Mouse (Mus musculus) intestine, postnatal 0 days (tissue): Measurements from ENCODE around the gene Dcp1b. TPM values are rescaled to one million over a fixed set of nuclear protein-coding genes. Genes with fewer than 3 reads are reported as not detected.

ENCODE experiments used
- ATAC-seq: fragments of 200-750 bp; cut with Nextera tagmentation; 2 replicates; pipeline ENCODE4 v1.8.0; 2017; ENCODE audit warnings: mild to moderate bottlenecking, moderate TSS enrichment, moderate library complexity
- H3K27ac ChIP-seq: fragments of 300-500 bp; sonication (generic); 2 replicates; pipeline ENCODE4 v1.5.1; 2014; ENCODE audit warnings: mild to moderate bottlenecking, low read depth, low read length, moderate library complexity
- H3K27me3 ChIP-seq: fragments of 300-500 bp; sonication (generic); replicated peaks from 2 replicates; pipeline ENCODE4 v1.6.1; 2014; ENCODE audit warnings: low read length, mixed read lengths; ENCODE audit not compliant: control insufficient read depth, insufficient read depth
- H3K36me3 ChIP-seq: fragments of 300-500 bp; sonication (generic); 2 replicates; pipeline ENCODE4 v1.6.1; 2014; ENCODE audit warnings: mild to moderate bottlenecking, moderate library complexity; ENCODE audit not compliant: control insufficient read depth, insufficient read depth
- H3K4me1 ChIP-seq: fragments of 300-500 bp; sonication (generic); replicated peaks from 2 replicates; pipeline ENCODE4 v1.6.1; 2014; ENCODE audit warnings: antibody characterized with exemption, low read length, mixed read lengths; ENCODE audit not compliant: control insufficient read depth, insufficient read depth
- H3K4me2 ChIP-seq: fragments of 300-500 bp; sonication (generic); replicated peaks from 2 replicates; pipeline ENCODE4 v1.6.1; 2014; ENCODE audit warnings: low read depth, mild to moderate bottlenecking, moderate library complexity
- H3K4me3 ChIP-seq: fragments of 300-500 bp; sonication (generic); 2 replicates; pipeline ENCODE4 v1.5.1; 2014; ENCODE audit warnings: low read depth, low read length
- H3K9ac ChIP-seq: fragments of 300-500 bp; sonication (generic); 2 replicates; pipeline ENCODE4 v1.6.1; 2014; ENCODE audit warnings: mild to moderate bottlenecking, low read depth, low read length
- H3K9me3 ChIP-seq: fragments of 300-500 bp; sonication (generic); 2 replicates; pipeline ENCODE4 v1.6.1; 2016; ENCODE audit warnings: mixed run types; ENCODE audit not compliant: control insufficient read depth
- CTCF ChIP-seq: sonication (generic); IDR thresholded peaks from 2 replicates; pipeline ENCODE4 v1.5.1; 2016; ENCODE audit warnings: low read depth, mild to moderate bottlenecking, control low read depth, antibody characterized with exemption, moderate library complexity
- WGBS: fragments of 180-500 bp; shearing (Covaris S2); extraction: QIAGEN DNeasy Blood & Tissue Kit; methylation state at CpG from one replicate; pipeline ENCODE4 v1.1.7; 2014; 5-methylcytosine and 5-hydroxymethylcytosine counted together
- polyA plus RNA-seq: library from polyadenylated mRNA; unstranded; fragments of >200 nt; fragmentation: Nextera tagmentation; extraction: Ambion mirVana; gene quantifications from 2 replicates; pipeline ENCODE4 v1.2.1, GENCODE M21; 2015

The Dcp1b gene
- polyA plus RNA-seq, 1 experiment from 2014 or later: 4.9 TPM

DNA sequence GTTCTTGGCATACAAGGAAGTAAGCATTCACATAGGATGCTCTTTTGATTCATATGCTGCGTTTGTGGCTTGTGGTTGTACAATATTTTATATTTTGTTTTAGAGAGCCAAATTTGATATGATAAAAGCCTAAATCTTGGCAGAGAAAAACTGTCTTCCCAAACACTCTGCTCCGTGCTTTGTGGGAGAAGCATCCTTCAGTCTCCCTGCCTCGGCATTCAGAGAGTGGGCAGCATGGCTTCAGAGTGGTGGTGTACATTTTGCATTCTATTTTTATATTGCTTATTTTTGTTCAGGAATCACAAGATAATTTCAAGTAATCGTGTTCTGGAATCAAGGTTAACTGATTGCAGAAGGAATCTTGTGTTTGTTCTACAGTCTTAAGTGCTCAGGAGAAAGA is 16.4 kb downstream of the Dcp1b start:
- H3K4me1 ChIP-seq: no peaks in the 10 kb centered on the region; the same call in 1 of the 2 replicates
- no peak overlapping the region for H3K27ac ChIP-seq
- no peak overlapping the region for H3K4me2 ChIP-seq
- H3K9ac ChIP-seq: no peak overlapping the region
- no peak for ATAC-seq
- H3K36me3 ChIP-seq: peaks cover 19% of the 10 kb centered on the region
- no peak for TF ChIP-seq CTCF
- 87% methylated on average over 4 of the region's 4 CpGs for WGBS
- H3K27me3 ChIP-seq: no peaks in the 10 kb centered on the region
- H3K9me3 ChIP-seq: no peaks in the 10 kb centered on the region
- no peak overlapping the region for H3K4me3 ChIP-seq

DNA sequence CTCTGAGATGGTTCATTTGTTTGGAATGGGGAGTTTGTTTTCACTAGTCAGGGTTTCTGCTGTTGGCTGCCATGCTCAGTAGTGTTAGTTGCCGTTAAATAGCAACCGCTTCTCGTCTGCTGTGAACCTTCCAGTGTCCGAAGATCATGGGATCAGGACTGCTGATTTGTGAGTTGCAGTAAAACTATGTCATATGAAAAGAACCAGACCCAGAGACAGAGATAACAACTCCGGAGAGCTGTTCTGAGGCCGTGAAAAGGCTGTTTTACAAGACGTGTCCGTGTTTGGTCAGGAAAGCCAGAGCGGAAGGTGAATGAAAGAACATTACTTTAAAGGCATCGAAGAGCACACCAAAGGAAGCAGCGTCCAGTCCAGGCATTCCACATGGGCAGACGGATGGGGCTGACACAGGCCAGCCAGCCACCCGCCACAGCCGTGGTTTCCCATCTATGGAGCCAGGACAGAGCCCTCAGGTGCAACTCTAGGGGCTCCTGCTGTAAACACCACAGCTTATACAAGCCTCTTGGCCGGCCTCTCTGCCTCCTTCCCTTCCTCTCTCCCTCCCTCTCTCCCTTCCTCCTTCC is 18.6 kb downstream of the Dcp1b start:
- Histone ChIP-seq H3K4me2 (no peak overlapping the region), H3K36me3 (peaks cover 14% of the 10 kb centered on the region), H3K4me1 (no peaks in the 10 kb centered on the region; the same call in 1 of the 2 replicates), H3K4me3 (no peak overlapping the region), H3K9me3 (no peaks in the 10 kb centered on the region), H3K27me3 (no peaks in the 10 kb centered on the region), H3K27ac (no peak overlapping the region), H3K9ac (no peak overlapping the region)
- ATAC-seq: no peak
- no peak for TF ChIP-seq CTCF
- WGBS: 60% methylated on average over 15 of the region's 15 CpGs

DNA sequence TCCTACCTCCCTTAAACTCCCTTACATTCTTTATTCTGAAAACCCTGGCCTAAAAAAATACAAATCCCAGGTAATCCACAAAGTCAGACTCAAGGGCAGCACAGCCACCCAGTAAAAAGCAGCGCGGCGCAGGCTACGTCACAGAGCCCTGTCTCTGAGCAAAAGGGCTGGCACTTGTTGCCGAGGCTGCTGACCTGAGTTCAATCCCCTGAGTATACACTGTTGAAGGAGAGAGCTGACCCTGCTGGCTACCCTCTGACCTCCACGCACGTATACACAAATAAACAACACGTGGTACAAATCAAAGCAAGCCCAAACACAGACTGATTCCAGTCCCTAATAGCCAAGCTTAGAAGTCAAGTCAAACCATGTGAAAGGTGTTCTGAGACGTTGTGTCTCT is 19.1 kb downstream of the Dcp1b start:
- ATAC-seq: no peak
- whole genome bisulfite sequencing: 76% methylated on average over 9 of the region's 9 CpGs

DNA sequence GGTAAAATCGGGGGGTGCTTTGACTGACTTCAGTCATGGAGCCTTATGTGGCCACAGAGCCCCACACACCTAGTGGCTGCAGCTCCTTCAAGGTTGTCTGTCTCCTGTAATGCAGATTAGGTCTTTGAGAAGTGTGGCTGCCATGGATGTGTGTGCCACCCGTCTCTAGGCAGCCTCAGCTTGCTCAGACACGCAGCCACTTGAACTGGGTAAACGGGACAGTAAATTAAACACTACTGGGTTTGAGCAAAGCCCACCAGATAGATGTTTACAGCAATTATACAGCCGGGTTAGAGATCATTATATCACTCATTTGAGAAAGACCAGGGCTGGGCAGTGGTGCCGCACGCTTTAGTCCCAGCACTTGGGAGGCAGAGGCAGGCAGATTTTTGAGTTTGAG is 19.5 kb downstream of the Dcp1b start:
- WGBS: 64% methylated on average over 7 of the region's 7 CpGs
- no peak overlapping the region for H3K27ac ChIP-seq

More for the DNA sequence above, 19.1 kb downstream of the Dcp1b start:
- Histone ChIP-seq H3K27ac (no peak overlapping the region), H3K27me3 (no peaks in the 10 kb centered on the region), H3K4me3 (no peak overlapping the region), H3K4me1 (no peaks in the 10 kb centered on the region; the same call in 1 of the 2 replicates), H3K36me3 (peaks cover 14% of the 10 kb centered on the region), H3K4me2 (no peak overlapping the region), H3K9me3 (no peaks in the 10 kb centered on the region), H3K9ac (no peak overlapping the region)
- TF ChIP-seq CTCF: no peak

DNA sequence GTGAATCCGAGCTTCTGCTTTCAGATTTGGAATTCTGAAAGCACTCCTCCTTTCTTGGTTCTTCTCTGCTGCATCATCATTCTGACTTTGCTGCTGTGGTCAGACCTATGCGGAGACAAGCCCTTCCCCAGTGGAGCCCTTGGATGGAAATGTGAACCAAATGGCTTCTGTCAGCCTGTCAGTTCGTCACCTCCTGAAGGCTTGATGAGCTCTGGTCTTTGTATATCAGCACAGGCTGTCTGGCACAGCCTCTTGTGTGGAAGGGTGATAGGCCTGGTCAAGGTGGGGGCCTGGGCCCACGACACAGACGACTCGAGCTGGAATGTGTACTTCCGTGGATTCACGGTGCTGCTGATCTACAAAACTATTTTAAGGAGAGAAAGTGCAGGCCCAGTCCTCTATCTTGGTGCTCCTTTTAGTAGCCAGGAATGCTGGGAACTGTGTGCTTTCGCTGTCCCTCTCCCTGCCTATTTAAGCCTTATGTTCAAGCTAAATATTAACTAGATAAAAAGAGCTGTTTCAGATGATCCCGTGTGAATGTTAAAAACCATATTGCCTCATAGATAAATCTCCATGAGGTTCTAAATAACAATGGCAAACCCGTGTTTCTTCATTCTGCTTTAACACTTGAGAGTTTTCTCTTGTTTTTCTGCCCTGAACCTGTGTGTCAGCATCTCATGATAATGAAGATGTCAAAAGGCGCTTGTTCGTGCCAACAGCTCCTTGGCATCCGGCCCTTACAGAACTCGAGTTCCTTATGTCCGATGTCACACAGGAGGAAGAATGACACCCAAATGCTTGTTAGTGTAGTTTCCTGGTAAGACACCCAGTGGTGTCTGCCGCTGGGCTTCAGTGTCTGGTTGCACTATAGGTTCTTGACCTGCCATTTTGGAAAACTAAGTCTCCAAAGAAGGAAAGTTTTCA is 21.6 kb downstream of the Dcp1b start, which contains the start of gene Cacna1c:
Gene Cacna1c, minus strand, starts transcription at position 37 of the 924 bp plus-strand sequence.
- TF ChIP-seq CTCF: no peak
- no peak for ATAC-seq
- no peak within 1 kb of the TSS for H3K4me3 ChIP-seq
- no peaks in the 10 kb centered on the region; the same call in 1 of the 2 replicates for H3K4me1 ChIP-seq
- H3K36me3 ChIP-seq: peaks cover 9% of the 10 kb centered on the region; the same call in 1 of the 2 replicates
- 0 out of 2 replicates have a peak within 1 kb of the TSS, but pooled peaks have one; percentile 30 for H3K4me2 ChIP-seq
- no peak within 1 kb of the TSS for H3K27ac ChIP-seq
- no peak within 1 kb of the TSS for H3K9ac ChIP-seq
- WGBS: 46% methylated on average over 17 of the region's 17 CpGs
- no peaks in the 10 kb centered on the region for H3K9me3 ChIP-seq
- no peaks in the 10 kb centered on the region for H3K27me3 ChIP-seq

More for the DNA sequence above, 19.5 kb downstream of the Dcp1b start:
- TF ChIP-seq CTCF: no peak
- no peaks in the 10 kb centered on the region for H3K9me3 ChIP-seq
- H3K27me3 ChIP-seq: no peaks in the 10 kb centered on the region
- no peak overlapping the region for H3K4me2 ChIP-seq
- H3K9ac ChIP-seq: no peak overlapping the region
- no peak overlapping the region for H3K4me3 ChIP-seq
- peaks cover 14% of the 10 kb centered on the region for H3K36me3 ChIP-seq
- H3K4me1 ChIP-seq: no peaks in the 10 kb centered on the region; the same call in 1 of the 2 replicates
- no peak for ATAC-seq

DNA sequence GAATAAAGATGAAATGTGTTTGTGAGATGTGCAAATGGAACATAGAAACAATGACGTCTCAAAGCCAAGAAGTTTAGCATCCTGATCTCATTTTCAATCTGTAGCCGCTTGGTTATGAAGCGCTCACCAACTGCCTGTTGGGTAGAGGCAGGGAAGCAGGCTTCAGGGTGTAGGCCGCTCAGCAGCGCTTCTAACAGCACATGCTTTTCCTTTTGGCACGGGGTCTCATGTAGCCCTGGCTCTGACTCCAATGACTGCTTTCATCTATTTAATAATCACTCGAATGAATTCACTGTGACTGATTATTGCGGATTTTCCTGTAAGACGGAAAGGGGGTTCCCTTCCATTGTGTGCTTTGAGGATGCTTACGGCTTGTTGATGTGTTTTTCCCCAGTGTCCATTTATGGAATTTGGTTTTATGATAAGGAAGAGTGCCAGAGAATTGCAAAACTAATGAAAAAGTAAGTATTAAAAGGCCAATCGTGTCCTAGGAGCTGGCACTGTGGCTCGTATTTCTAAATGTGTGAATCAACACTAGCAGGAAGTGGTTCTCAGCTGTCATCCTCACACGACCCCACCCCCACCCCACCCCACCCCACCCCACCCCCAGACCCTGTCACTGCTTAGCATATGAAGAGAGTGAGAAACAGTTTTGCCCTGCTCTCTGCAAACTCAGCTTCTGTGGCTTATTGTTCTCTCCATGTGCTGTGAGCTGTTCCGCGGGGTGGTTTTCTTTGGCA is 23.7 kb downstream of the Dcp1b start:
- Histone ChIP-seq H3K27me3 (no peaks in the 10 kb centered on the region), H3K4me2 (no peak overlapping the region), H3K9me3 (no peaks in the 10 kb centered on the region), H3K27ac (no peak overlapping the region), H3K4me1 (no peaks in the 10 kb centered on the region; the same call in 1 of the 2 replicates), H3K36me3 (no peaks in the 10 kb centered on the region), H3K9ac (no peak overlapping the region), H3K4me3 (no peak overlapping the region)
- no peak for TF ChIP-seq CTCF
- WGBS: 63% methylated on average over 15 of the region's 15 CpGs
- ATAC-seq: no peak
